Mouse (Mus musculus) bone marrow, adult 2 months (tissue): ENCODE data around the gene Mab21l1. TPM values are rescaled to one million over a fixed set of nuclear protein-coding genes. Genes with fewer than 3 reads are reported as not detected.

Source experiments
- H3K27ac ChIP-seq: fragments of 200-500 bp; 2 replicates; pipeline ENCODE4 v1.5.1; 2012; ENCODE audit warnings: low read depth, mild to moderate bottlenecking, control low read depth, inconsistent platforms, low read length; ENCODE audit not compliant: control insufficient read depth, poor library complexity, insufficient read depth
- H3K4me1 ChIP-seq: fragments of 200-500 bp; 2 replicates; pipeline ENCODE4 v1.6.1; 2011; ENCODE audit warnings: low read length; ENCODE audit not compliant: control insufficient read depth, insufficient read depth
- H3K4me3 ChIP-seq: fragments of 200-500 bp; replicated peaks from 2 replicates; pipeline ENCODE3; 2011; ENCODE audit warnings: mild to moderate bottlenecking, low read depth, low read length, control low read depth; ENCODE audit not compliant: control insufficient read depth
- CTCF ChIP-seq: fragments of 200-500 bp; IDR thresholded peaks from 2 replicates; pipeline ENCODE4 v1.5.1; 2011; ENCODE audit warnings: low read length, control low read depth; ENCODE audit not compliant: control insufficient read depth, insufficient read depth
- POLR2A ChIP-seq: fragments of 200-500 bp; IDR thresholded peaks from 2 replicates; pipeline ENCODE4 v1.6.1; 2011; ENCODE audit warnings: low read depth, mild to moderate bottlenecking, control low read depth, low read length, borderline replicate concordance; ENCODE audit not compliant: control insufficient read depth
- WGBS: fragments of 180-500 bp; shearing (Covaris S2); methylation state at CpG from one replicate; pipeline ENCODE4 v1.1.7; 2018; 5-methylcytosine and 5-hydroxymethylcytosine counted together
- polyA plus RNA-seq: library from polyadenylated mRNA; stranded (reverse); fragments of >200 nt; gene quantifications from 2 replicates; pipeline ENCODE4 v1.2.4, GENCODE M21; 2011; ENCODE audit warnings: low replicate concordance; ENCODE audit not compliant: missing spikeins, insufficient read depth, insufficient read length

Gene Mab21l1
- polyA plus RNA-seq = not detected in 2 replicates

- Histone ChIP-seq H3K27ac (no peak within 1 kb of the TSS), H3K4me1 (no peaks in the 10 kb centered on the region; the same call in 1 of the 2 replicates), H3K4me3 (no peak within 1 kb of the TSS)
- TF ChIP-seq POLR2A = no peak
- no peak for TF ChIP-seq CTCF
- WGBS = 12% methylated on average over 16 of the region's 16 CpGs
Observed at GRCm38 (mm10) chr3:55782056-55782687, at the start of gene Mab21l1. Mab21l1 (plus strand) TSS chr3:55782510.

- WGBS = 77% methylated on average over 6 of the region's 6 CpGs
- no peak overlapping the region for H3K4me3 ChIP-seq
- TF ChIP-seq POLR2A (no peak), CTCF (no peak)
Observed at GRCm38 (mm10) chr3:55733665-55734064, 48.6 kb upstream of the Mab21l1 start.

GRCm38 (mm10) chr3:55741428-55741827 is 40.9 kb upstream of the Mab21l1 start:
- Histone ChIP-seq H3K4me3 (no peak overlapping the region), H3K27ac (no peak overlapping the region), H3K4me1 (no peaks in the 10 kb centered on the region; the same call in 1 of the 2 replicates)
- TF ChIP-seq CTCF (no peak), POLR2A (no peak)
- WGBS = 85% methylated on average over 6 of the region's 6 CpGs

More at GRCm38 (mm10) chr3:55733665-55734064, 48.6 kb upstream of the Mab21l1 start:
- Histone ChIP-seq H3K4me1 (no peaks in the 10 kb centered on the region), H3K27ac (no peak overlapping the region)

GRCm38 (mm10) chr3:55742218-55742617 is 40.1 kb upstream of the Mab21l1 start:
- 76% methylated on average over 5 of the region's 5 CpGs for WGBS
- Histone ChIP-seq H3K4me3 (no peak overlapping the region), H3K4me1 (no peaks in the 10 kb centered on the region; the same call in 1 of the 2 replicates), H3K27ac (no peak overlapping the region)
- TF ChIP-seq CTCF (no peak), POLR2A (no peak)

GRCm38 (mm10) chr3:55742654-55743053 is 39.7 kb upstream of the Mab21l1 start:
- Histone ChIP-seq H3K27ac (no peak overlapping the region), H3K4me1 (no peaks in the 10 kb centered on the region; the same call in 1 of the 2 replicates), H3K4me3 (no peak overlapping the region)
- WGBS = 77% methylated on average over 4 of the region's 4 CpGs
- TF ChIP-seq CTCF (no peak), POLR2A (no peak)

GRCm38 (mm10) chr3:55743885-55744284 is 38.4 kb upstream of the Mab21l1 start:
- no peak for TF ChIP-seq POLR2A
- no peak for TF ChIP-seq CTCF
- no peak overlapping the region for H3K27ac ChIP-seq

GRCm38 (mm10) chr3:55750445-55751065 is 31.8 kb upstream of the Mab21l1 start:
- Histone ChIP-seq H3K4me1 (no peaks in the 10 kb centered on the region), H3K27ac (no peak overlapping the region), H3K4me3 (no peak overlapping the region)
- 83% methylated on average over 11 of the region's 11 CpGs for WGBS
- TF ChIP-seq CTCF (no peak), POLR2A (no peak)

More at GRCm38 (mm10) chr3:55743885-55744284, 38.4 kb upstream of the Mab21l1 start:
- 8% methylated on average over 5 of the region's 5 CpGs for WGBS
- Histone ChIP-seq H3K4me1 (no peaks in the 10 kb centered on the region; the same call in 1 of the 2 replicates), H3K4me3 (no peak overlapping the region)

GRCm38 (mm10) chr3:55751363-55751762 is 30.9 kb upstream of the Mab21l1 start:
- Histone ChIP-seq H3K27ac (no peak overlapping the region), H3K4me3 (no peak overlapping the region), H3K4me1 (no peaks in the 10 kb centered on the region)
- 78% methylated on average over 5 of the region's 5 CpGs for WGBS
- TF ChIP-seq POLR2A (no peak), CTCF (no peak)

GRCm38 (mm10) chr3:55752558-55752957 is 29.8 kb upstream of the Mab21l1 start:
- TF ChIP-seq CTCF = no peak
- TF ChIP-seq POLR2A = no peak
- WGBS = 79% methylated on average over 4 of the region's 4 CpGs
- H3K4me3 ChIP-seq = no peak overlapping the region
- no peaks in the 10 kb centered on the region for H3K4me1 ChIP-seq
- H3K27ac ChIP-seq = no peak overlapping the region
